Mouse (Mus musculus): ENCODE data around the gene Lrp1.

Lrp1 gene

GRCm38 (mm10) chr10:127652906-127653638, 32.1 kb upstream of the Lrp1 start:
- no peak for DNase-seq (ENCODE audit: low spot score)

GRCm38 (mm10) chr10:127645791-127646190, 24.8 kb upstream of the Lrp1 start:
- DNase-seq (ENCODE audit: low spot score), result no peak

GRCm38 (mm10) chr10:127643553-127644238, 22.7 kb upstream of the Lrp1 start:
- DNase-seq (ENCODE audit: low spot score), result peak; percentile 86

GRCm38 (mm10) chr10:127642772-127643552, 22.0 kb upstream of the Lrp1 start, which contains the start of gene Stat6:
Gene Stat6, plus strand, starts transcription at chr10:127642986.
- DNase-seq (ENCODE audit: low spot score), result peak; percentile 74

GRCm38 (mm10) chr10:127641861-127642771, 21.2 kb upstream of the Lrp1 start:
- peak; percentile 91 for DNase-seq (ENCODE audit: low spot score)

GRCm38 (mm10) chr10:127640421-127640820, 19.5 kb upstream of the Lrp1 start:
- no peak for DNase-seq (ENCODE audit: low spot score)

GRCm38 (mm10) chr10:127632668-127633271, 11.8 kb upstream of the Lrp1 start:
- DNase-seq (ENCODE audit: low spot score), result no peak

- no peak for DNase-seq (ENCODE audit: low spot score)
These were observed 10.6 kb upstream of the Lrp1 start for GRCm38 (mm10) chr10:127631261-127632214.

- peak; percentile 23 for DNase-seq (ENCODE audit: low spot score)
These were observed 5.5 kb upstream of the Lrp1 start for GRCm38 (mm10) chr10:127626433-127626832.

- no peak for DNase-seq (ENCODE audit: low spot score)
These were observed 2.7 kb upstream of the Lrp1 start for GRCm38 (mm10) chr10:127623439-127624216.

- DNase-seq (ENCODE audit: low spot score), result no peak
These were observed 1.7 kb upstream of the Lrp1 start for GRCm38 (mm10) chr10:127622661-127623060.

- DNase-seq (ENCODE audit: low spot score), result peak; percentile 84
These were observed 1.1 kb upstream of the Lrp1 start for GRCm38 (mm10) chr10:127622057-127622392.

- peak; percentile 93 for DNase-seq (ENCODE audit: low spot score)
These were observed 476 bp upstream of the Lrp1 start for GRCm38 (mm10) chr10:127621191-127622056.

GRCm38 (mm10) chr10:127619941-127620405, 975 bp downstream of the Lrp1 start:
- peak; percentile 67 for DNase-seq (ENCODE audit: low spot score)

GRCm38 (mm10) chr10:127619119-127619721, 1.7 kb downstream of the Lrp1 start:
- no peak for DNase-seq (ENCODE audit: low spot score)

- no peak for DNase-seq (ENCODE audit: low spot score)
These were observed 2.8 kb downstream of the Lrp1 start for GRCm38 (mm10) chr10:127618173-127618572.

- DNase-seq (ENCODE audit: low spot score), result no peak
These were observed 3.7 kb downstream of the Lrp1 start for GRCm38 (mm10) chr10:127617294-127617693.

- peak; percentile 67 for DNase-seq (ENCODE audit: low spot score)
These were observed 4.7 kb downstream of the Lrp1 start for GRCm38 (mm10) chr10:127616261-127616679.
